Mouse (Mus musculus): ENCODE results near the gene Hist2h2bb. TPM values are rescaled to one million over a fixed set of nuclear protein-coding genes. Genes with fewer than 3 reads are reported as not detected.
"Not testable (repeated sequence)": the region's sequence is repeated elsewhere in the genome, so short reads cannot be mapped to it uniquely, and the experiment has no call there.

Hist2h2bb gene
- 100 to 1,000 TPM; 103 to 116 TPM for total RNA-seq (2021)
- long read RNA-seq, experiment 1, result 0 reads
- long read RNA-seq, experiment 2, result 0 reads

DNA sequence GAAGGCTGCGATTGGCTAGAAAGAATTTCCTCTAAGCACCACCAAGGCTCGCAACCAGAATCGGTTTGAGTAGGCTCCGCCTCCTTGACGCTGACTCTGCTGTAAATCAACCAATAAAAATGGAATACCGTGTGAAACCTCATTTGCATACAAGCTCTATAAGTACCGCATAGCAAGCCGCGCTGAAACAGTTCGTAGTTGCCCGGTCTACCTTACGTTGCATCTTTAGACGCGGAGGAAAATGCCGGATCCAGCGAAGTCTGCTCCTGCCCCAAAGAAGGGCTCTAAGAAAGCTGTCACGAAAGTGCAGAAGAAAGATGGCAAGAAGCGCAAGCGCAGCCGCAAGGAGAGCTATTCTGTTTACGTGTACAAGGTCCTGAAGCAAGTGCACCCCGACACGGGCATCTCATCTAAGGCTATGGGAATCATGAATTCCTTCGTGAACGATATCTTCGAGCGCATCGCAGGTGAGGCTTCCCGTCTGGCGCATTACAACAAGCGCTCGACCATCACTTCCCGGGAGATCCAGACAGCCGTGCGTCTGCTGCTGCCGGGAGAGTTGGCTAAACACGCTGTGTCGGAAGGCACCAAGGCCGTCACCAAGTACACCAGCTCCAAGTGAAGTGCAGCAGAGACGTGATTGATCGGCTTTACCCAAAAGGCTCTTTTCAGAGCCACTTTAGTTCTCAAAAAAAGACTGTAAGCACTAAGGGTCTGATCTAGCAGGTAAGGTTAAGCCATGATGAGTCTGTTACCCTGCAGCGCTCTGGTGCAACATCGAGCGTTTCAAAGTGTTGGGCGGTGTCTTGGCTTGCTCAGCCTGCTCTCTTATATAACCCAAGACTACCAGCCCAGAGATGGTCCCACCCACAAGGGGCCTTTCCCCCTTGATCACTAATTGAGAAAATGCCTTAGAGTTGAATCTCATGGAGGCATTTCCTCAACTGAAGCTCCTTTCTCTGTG, at the start of gene Hist2h2bb:
Gene Hist2h2bb, plus strand, starts transcription at position 242 of the 964 bp plus-strand sequence.
- peak; percentile 85 to 88 for DNase-seq

DNA sequence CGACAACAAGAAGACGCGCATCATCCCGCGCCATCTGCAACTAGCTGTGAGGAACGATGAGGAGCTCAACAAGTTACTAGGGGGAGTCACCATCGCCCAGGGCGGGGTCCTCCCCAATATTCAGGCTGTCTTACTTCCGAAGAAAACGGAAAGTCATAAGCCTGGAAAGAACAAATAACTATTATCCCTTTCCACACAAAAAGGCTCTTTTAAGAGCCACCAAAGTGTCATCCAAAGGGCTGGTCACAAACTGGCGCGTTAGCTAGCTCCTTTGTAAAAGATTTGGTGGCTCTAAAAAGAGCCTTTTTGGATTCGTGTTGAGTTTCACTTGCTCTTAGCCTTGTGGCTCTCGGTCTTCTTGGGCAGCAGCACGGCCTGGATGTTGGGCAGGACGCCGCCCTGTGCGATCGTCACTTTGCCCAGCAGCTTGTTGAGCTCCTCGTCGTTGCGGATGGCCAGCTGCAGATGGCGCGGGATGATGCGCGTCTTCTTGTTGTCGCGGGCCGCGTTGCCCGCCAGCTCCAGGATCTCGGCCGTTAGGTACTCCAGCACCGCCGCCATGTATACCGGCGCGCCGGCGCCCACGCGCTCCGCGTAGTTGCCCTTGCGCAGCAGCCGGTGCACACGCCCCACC, 49.3 kb upstream of the Hist2h2bb start:
- DNase-seq, result not testable (repeated sequence)

DNA sequence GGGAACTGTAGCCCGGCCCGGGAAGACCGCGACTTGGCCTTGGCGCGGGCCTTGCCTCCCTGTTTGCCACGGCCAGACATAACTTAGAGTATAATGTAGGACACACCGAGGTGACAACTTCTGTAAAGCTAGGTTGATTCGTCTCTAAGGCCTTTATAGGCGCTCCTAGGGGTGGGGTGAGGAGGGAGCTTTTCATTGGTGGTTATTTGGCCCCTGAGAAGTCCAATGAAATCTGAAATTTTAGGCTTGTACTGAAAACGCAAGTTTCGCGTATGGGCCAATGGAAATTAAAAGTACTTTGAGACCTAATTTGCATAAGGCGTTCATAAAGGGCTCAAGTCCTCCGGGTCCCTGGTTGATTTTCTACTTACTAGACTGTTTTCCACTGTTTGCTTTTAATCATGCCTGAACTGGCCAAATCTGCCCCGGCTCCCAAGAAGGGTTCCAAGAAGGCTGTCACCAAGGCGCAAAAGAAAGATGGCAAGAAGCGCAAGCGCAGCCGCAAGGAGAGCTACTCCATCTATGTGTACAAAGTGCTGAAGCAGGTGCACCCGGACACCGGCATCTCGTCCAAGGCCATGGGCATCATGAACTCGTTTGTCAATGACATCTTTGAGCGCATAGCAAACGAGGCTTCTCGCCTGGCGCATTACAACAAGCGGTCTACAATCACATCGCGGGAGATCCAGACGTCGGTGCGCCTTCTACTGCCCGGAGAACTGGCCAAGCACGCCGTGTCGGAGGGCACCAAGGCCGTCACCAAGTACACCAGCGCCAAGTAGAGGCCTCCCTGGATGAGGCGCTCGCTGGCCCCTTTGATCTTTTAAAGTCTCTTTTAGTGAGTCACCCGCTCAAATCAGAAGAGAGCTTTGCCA, 48.5 kb upstream of the Hist2h2bb start, which contains the start of the genes Hist2h2ac and Hist2h2be:
Gene Hist2h2ac, minus strand, starts transcription at position 116 of the 875 bp plus-strand sequence.
Gene Hist2h2be, plus strand, starts transcription at position 355 of the 875 bp plus-strand sequence.
- peak; percentile 86 to 88 for DNase-seq

DNA sequence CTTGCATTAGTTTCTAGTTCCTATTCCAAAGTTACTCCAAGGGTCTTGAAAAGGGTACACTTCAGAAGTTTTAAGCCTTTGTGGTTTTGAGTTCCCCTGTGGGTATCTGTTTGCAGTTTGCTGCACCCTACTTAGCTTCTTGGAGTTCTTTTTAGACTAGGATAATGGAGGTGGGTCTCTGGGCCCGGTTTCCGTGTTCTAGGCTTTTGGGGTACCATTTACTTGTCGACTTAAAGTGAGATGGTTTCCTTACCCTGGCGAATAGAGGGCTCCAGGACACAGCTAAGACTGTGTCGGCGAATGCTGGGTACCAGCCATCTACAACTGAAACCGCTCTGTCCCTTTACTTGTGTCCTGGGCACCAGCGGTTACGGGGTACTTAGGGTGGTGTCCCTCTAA, 47.9 kb upstream of the Hist2h2bb start:
- peak; percentile 30 to 31 for DNase-seq

DNA sequence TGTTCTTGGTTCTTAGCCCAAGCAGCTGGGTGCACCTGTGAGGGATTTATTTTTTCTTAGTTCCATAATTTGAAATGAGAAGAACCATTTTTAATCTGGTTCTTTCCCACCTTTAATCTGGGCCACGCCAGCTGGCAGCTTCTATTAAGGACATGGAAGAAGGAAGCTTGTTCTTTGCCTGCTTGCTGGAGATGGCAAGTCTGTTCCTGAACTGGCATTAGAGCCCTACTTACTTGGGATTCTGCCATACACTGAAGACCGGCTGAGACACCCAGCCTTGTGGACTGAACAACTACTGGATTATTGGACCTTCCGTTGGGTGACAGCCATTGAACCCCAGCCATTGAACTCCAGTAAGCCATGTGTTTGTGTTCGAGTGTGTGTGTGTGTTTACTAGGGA, 46.8 kb upstream of the Hist2h2bb start:
- DNase-seq, result no peak

DNA sequence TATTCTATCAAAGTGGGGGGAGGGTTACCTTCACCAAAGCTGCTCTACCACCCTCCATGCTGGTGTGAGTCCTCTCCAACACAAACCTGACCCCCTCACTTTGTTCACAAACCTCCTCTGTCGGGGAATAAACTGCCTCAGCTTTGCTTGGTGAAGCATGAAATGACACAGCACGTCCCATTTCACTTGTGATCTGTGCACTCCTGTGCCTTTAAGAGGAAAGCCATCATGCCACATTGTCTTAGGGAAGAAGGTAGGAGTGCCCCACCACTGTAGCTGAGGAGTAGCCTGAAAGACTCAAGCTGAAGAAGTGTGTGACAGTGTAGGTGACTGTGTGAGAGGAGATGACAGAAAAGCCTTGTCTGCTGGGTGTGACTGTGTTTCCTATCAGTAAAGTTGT, 44.1 kb upstream of the Hist2h2bb start:
- no peak for DNase-seq

DNA sequence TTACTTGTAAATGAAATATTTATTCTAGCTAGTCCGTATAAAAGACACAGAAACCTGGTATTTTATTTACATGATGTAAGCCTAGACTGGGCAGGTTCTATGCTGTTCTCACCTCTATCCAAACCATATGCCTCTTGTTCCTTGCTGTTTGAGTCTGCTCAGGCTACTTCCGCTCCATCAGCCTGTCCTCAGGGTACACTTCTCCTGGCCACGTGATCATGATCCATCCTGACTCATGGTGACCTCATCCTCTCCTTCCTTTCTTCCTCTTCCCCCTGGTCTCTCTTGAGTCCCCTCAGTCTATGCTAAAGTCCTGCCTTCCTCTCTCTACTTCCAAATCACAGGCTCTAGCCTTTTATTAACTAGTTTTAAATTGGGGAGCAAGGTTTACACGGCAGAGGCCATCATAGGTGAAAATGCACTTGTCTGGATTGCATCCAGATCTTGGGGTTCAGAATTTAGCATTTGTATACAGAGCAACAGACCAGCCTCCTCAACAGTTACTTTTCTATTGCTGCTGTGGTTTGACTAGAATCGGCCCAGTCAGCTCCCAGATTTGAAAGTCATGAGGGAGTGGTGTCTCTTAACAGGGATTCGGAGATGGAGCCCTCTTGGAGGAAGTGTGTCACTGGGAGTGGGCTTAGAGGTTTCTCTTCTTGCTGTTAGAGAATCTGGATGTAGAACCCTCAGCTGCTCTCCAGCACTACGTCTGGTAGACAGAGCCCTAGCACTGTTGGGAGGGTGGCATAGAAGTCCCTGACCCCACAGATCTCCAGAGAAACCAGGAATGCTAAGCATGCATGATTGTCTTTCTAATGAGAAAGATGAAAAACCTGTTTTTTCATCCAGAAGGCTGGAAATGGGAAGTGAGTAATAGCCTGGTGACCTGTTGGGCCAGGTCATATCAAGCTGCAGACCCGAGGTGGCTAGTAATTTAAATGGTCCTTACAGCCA, 42.6 kb upstream of the Hist2h2bb start:
- peak; percentile 44 to 56 for DNase-seq

DNA sequence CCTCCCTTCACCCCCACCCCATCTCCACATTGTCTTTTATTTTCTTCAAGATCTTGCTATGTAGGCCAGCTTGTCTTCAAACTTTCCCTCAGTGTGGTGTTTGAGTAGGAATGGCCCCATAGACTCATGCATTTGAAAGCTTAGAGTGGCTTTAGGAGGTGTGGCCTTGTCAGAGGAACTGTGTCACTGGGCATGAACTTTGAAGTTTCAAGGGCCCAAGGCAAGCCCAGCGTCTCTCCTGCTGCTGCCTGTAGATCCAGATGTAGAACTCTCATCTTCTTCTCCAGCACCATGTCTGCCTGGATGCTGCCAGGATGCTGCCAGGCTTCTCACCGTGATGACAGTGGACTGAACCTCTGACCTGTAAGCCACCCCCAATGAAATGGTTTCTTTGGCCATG, 40.7 kb upstream of the Hist2h2bb start:
- DNase-seq, result peak; percentile 48 to 51

DNA sequence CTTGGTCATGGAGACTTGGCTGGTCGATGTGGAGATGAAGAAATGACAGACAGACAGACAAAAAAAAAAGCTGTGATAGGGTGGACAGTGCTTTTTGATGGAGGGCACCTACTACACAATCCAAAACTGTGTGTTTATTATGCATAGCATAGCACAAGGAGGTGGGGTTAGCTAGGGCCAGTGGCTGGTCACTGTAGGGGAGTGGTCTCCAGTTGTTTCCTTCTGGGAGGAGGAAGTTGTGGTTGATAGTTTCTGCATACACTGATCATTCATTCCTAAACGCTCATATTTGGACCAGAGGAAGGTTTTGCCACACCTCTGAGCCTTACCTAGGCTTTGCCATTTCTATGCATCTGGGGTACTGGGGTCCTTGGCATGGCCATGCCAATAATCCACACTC, 39.1 kb upstream of the Hist2h2bb start:
- DNase-seq, result no peak

DNA sequence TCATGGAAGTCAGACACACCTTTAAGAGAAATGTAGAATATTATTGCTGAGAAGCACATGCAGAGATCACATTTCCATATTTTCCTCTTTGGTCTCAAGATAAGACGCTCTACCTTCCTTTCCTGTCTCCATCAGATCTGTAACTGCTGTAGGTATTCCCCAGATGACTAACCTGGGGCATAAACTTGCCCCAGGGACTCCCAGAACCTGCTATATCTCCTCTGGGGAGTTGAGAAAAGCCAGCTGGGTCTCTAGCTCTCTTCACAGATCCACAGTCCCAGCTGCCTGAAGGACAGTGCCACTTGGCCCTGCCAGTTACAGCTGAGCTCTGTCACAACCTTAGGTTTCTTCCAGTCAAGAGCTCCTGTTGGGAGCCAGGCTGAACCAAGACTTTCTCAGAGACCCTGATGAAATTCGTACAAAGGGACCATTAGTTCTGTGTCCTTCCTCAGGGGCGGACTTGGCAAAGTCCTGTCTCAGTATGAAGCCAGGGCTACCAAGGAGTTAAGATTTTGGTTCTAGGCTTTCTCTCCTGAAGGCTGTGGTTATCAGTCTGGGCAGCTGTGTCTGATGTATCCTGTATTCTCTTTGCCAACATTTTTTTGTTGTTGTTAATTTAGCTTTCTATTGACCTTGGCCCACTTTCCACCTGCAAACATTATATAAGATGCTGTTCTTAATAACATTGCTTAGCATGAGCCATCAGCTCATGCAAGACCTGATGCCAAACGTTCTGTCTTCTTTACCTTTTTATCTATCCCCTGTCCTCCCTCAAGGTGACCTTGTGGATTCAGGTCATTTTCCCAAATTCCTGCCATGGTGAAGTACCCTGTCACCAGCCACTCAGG, 38.4 kb upstream of the Hist2h2bb start:
- DNase-seq, result peak; percentile 40 to 46

DNA sequence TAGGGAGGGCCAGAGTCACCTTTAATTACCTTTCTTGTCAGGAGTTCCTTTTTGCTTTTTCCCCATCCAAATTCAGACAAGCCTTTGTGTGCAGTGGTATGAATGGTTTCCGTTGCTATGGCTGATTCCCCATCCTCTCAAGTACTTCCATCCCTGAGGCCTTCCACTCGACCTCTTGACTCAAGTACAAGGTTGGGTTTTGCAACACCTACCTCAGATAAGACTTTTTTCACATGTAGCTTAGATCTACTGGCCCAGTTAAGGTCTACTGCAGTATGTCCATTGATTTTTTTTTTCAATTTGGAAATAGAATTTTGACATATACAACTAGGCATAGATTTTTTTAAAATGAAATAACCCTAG, 37.8 kb upstream of the Hist2h2bb start:
- DNase-seq, result no peak

DNA sequence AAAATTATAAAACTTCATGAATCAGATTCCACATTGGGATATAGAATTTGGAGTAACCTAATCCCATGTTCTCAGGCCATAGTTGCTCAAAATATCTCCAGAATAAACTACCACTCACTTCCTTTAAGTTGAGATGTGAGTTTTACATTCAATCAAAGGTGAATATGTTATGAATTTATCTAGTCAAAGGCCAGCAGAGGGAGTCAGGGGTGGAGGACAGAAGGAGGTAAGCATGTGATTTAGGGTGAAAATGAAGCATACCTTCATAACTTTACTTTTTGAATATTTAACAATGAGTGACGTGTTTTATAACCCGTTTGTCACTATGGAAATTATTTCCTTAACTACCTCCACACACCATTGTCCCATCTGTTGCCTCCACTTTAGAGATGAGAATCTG, 34.6 kb upstream of the Hist2h2bb start:
- no peak for DNase-seq

DNA sequence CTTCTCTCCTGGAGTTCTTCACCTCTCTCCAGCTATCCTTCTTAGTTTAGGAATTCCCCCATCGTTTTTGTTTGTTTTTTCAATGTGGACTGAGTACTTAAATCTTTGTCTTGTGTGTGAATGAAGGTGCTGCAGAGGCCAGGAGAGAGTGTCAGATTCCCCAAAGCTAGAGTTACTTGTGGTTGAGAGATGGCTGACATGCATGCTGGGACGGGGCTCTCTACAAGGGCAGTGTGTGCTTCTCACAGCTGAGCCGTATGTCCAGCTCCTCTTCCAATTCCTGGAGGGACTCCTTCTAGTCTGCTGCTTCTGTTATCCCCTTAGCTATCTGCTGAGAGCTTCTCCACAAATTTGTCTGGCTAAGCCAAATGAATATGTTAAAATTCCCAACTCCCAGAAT, 33.7 kb upstream of the Hist2h2bb start:
- DNase-seq, result no peak

DNA sequence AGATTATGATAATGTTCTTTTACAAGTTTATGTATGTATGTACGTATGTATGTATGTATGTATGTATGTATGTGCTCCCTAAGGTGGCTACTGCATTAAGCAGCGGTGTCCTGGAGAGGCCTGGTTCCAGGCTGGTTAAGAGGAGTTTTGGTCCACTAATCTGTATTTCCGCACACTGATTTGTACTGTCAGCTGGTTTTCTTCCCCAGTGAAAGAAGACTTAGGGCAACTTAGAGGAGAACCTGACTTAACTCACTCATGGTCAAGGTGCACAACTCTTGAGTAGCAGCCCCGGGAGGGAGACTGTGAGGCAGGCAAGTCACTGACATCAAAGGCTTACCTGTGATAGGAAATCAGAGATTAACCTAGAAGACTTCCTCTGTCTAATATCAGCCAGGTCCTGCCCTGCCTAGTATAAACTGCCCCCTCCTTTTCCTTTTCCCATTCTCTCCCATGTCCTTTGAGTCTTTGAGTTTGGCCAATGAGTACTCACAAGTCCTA, 32.7 kb upstream of the Hist2h2bb start:
- no peak for DNase-seq

DNA sequence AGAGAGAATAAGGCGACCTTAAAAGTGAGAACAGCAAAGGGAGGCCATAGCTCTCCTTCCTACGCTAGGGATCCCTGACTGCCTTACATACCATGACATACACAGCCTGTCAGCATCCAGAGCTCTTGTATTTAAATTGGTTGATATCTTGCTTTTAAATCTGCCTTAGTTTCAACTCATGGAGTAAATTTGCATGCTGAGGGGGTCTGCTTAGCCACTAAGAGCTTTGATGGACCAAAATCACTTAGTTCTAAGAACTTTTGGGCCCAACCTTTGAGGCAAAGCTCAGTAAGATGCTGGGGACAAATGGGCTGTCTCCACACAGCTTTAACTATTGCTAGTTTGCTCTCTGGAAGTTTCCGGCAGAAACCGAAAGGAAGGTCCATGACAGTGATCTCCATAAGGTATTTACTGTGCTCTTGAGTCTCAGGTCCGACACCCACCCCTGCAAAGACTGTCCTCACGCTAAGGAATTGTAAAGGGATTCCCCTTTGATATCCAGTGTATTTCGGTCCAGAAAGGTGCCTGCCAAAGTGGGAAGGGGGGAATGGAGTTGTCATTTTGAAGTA, 32.1 kb upstream of the Hist2h2bb start:
- DNase-seq, result no peak

DNA sequence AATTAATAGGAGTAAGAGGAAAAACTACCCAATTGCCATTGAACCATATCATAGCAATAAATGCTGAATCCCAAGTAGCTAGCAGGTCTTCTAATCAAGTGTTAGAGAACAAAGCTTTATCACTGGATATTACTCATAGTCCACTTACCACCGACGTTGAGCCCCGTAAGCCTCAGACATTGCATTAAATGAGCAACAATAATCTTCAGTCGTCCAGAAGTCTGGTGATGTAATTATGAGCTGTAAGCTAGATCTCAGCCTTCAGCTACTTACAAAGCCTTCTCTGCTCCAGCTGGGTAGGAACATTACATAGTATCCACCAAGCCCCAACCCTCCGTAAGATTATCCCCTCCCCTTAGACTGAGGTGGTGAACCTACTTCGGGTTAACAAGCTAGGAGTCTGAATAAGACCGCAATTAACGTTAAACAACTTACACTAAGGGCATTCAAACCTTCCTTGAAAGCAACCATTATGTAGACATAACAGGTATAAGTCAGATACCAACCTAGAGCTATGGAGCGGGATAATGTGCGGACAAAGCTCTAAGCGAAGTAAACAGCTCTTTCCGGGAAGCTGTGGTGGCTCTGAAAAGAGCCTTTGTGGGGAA, 31.5 kb upstream of the Hist2h2bb start:
- DNase-seq, result no peak

DNA sequence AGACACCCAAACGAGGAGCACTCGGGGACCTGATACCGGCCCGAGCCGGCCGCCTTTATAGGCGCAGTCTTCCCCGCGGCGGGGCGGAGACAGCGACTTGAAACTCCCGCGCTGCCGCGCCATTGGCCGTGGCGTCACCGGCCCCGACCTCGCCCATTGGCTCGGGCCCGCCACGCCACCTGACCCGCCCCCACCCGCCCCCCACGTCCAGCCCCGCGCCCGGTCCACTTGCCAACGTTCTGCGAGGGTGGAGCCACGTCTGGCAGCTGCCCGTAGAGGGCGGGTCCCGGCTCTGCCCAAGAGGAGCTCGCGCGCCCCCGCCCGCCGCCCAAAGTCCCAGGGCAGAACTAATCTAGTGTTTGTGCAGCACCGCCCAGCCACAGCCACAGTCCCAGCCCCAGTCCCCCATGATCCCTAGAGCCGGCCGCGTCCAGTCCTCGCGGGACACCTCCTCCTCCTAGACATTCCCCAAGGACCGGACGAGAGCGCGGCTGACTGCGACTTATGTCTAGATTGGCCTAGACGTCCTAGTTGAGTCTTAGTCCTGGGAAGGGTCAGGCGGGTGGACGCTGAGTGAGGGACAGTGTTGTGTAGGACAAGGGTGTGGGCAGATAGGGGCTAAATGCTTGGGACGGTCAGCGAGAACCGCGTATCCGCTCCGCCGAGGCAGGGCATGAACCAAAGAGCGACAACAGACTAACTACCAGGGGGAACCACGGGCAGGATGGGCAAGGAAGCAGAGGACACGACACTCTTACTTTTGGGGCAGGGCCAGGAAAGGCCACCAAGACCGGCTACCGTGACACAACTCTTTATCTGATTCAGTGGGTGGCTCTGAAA, 30.4 kb upstream of the Hist2h2bb start, which contains the start of gene Hist2h3c2:
Gene Hist2h3c2, minus strand, starts transcription at position 174 of the 840 bp plus-strand sequence.
- DNase-seq, result peak; percentile 30 to 55

All from adrenal gland, postnatal 36 days (tissue).